Mouse (Mus musculus) CH12.LX (cell line): ENCODE results near the gene Lrch4.

Source experiments
- CTCF ChIP-seq, 2 experiments: IDR thresholded peaks in 1 of 2; conservative IDR thresholded peaks in 1 of 2; 2 replicates each; pipeline ENCODE4 v1.5.1; 2011 to 2012; ENCODE audit warnings: low read depth in 2 of 2, low read length in 2 of 2, improper control_type of control experiment in 1 of 2, inconsistent platforms in 1 of 2, mild to moderate bottlenecking in 1 of 2, moderate library complexity in 1 of 2
- MAFK ChIP-seq: IDR thresholded peaks from 2 replicates; pipeline ENCODE4 v1.6.1; 2011; ENCODE audit warnings: low read length, improper control_type of control experiment; ENCODE audit not compliant: insufficient replicate concordance
- MAX ChIP-seq: IDR thresholded peaks from 2 replicates; pipeline ENCODE4 v1.6.1; 2011; ENCODE audit warnings: low read length, improper control_type of control experiment
- MYC ChIP-seq: IDR thresholded peaks from 2 replicates; pipeline ENCODE4 v1.6.1; 2011; ENCODE audit warnings: low read depth, mild to moderate bottlenecking, improper control_type of control experiment, low read length
- POLR2A ChIP-seq: IDR thresholded peaks from 2 replicates; pipeline ENCODE4 v1.6.1; 2011; ENCODE audit warnings: low read depth, mild to moderate bottlenecking, improper control_type of control experiment, low read length
- SMC3 ChIP-seq: IDR thresholded peaks from 2 replicates; pipeline ENCODE4 v1.6.1; 2011; ENCODE audit warnings: low read depth, low read length, improper control_type of control experiment

DNA sequence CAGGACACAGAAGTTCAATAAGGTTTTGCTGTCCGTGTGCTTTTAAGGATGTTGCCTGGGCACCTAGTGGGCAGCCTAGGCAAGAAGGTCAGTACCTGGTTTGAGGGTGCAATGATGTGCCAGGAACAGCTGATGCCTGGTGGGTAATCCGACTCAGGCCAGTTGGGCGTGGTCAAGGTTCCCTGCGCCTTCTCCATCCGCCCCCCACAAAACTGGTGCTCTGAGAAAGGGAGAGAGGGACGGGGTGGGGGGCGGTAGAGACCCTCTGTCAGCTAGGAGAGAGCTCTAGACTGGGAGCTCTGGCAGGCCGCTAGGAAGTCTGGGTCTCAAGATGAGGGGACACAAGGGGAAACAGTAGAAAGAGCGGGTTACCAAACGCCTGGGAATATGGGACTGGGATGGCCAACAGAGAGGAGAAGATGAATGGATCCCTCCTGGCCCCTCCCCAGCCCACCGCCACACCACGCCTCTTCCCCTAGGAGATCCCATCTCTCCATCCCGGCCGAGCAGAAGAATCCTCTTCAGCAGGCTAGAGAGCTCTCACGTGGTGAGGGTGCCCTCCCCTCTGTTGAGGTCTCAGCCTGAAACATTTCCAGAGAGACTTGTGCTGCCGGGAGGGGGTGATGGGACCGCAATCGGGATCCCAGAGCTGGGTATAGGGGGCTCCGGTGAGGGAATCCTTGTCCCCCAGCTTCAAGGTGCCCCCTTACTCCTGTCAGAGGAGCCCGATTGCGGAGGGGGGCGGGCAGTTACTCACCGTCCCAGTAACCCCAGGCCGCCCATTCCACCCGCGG is 20.9 kb upstream of the Lrch4 start:
- TF ChIP-seq CTCF (conservative IDR thresholded peaks at IDR 0.05 in 1 of 2, IDR thresholded peaks at IDR 0.05 in 1 of 2; ENCODE audit: low read depth in 2 of 2, low read length in 2 of 2): no peak
- no peak for TF ChIP-seq MYC
- no peak for TF ChIP-seq SMC3
- TF ChIP-seq MAFK: no peak
- TF ChIP-seq POLR2A: no peak
- no peak for TF ChIP-seq MAX
